Mouse (Mus musculus) lung, embryonic 16.5 days (tissue): Measurements from ENCODE around the gene Ecpas. TPM values are rescaled to one million over a fixed set of nuclear protein-coding genes. Genes with fewer than 3 reads are reported as not detected.
A peak's percentile ranks its signal among the peaks of the same experiment; 100 is the strongest.

Source experiments
- ATAC-seq: fragments of 200-750 bp; cut with Nextera tagmentation; 2 replicates; pipeline ENCODE4 v1.8.0; 2017; ENCODE audit warnings: low read depth, mild to moderate bottlenecking, moderate library complexity
- H3K27ac ChIP-seq: fragments of 300-500 bp; sonication (generic); 2 replicates; pipeline ENCODE4 v1.5.1; 2014; ENCODE audit warnings: mild to moderate bottlenecking, control low read depth, low read length
- H3K27me3 ChIP-seq: fragments of 300-500 bp; sonication (generic); 2 replicates; pipeline ENCODE4 v1.6.1; 2014; ENCODE audit warnings: low read depth, low read length, mixed read lengths; ENCODE audit not compliant: control insufficient read depth, insufficient read depth
- H3K36me3 ChIP-seq: fragments of 300-500 bp; sonication (generic); 2 replicates; pipeline ENCODE4 v1.6.1; 2014; ENCODE audit warnings: low read length; ENCODE audit not compliant: control insufficient read depth, insufficient read depth
- H3K4me1 ChIP-seq: fragments of 300-500 bp; sonication (generic); replicated peaks from 2 replicates; pipeline ENCODE4 v1.6.1; 2014; ENCODE audit warnings: low read length, mixed read lengths; ENCODE audit not compliant: control insufficient read depth, insufficient read depth
- H3K4me2 ChIP-seq: fragments of 300-500 bp; sonication (generic); 2 replicates; pipeline ENCODE4 v1.6.1; 2014; ENCODE audit warnings: low read depth, low read length, control low read depth
- H3K4me3 ChIP-seq: fragments of 300-500 bp; sonication (generic); 2 replicates; pipeline ENCODE4 v1.5.1; 2014; ENCODE audit warnings: mild to moderate bottlenecking, low read length, control low read depth
- H3K9ac ChIP-seq: fragments of 300-500 bp; sonication (generic); 2 replicates; pipeline ENCODE4 v1.6.1; 2014; ENCODE audit warnings: low read length, control low read depth
- H3K9me3 ChIP-seq: fragments of 300-500 bp; sonication (generic); 2 replicates; pipeline ENCODE4 v1.6.1; 2016; ENCODE audit warnings: low read length; ENCODE audit not compliant: control insufficient read depth
- WGBS: fragments of 180-500 bp; shearing (Covaris S2); extraction: QIAGEN DNeasy Blood & Tissue Kit; methylation state at CpG from one replicate; pipeline ENCODE4 v1.1.7; 2014; 5-methylcytosine and 5-hydroxymethylcytosine counted together
- polyA plus RNA-seq: library from polyadenylated mRNA; unstranded; fragments of >200 nt; fragmentation: Nextera tagmentation; extraction: Ambion mirVana; gene quantifications from 2 replicates; pipeline ENCODE4 v1.2.1, GENCODE M21; 2015

Ecpas gene
- polyA plus RNA-seq, 1 experiment from 2014 or later, result 24.9 TPM

DNA sequence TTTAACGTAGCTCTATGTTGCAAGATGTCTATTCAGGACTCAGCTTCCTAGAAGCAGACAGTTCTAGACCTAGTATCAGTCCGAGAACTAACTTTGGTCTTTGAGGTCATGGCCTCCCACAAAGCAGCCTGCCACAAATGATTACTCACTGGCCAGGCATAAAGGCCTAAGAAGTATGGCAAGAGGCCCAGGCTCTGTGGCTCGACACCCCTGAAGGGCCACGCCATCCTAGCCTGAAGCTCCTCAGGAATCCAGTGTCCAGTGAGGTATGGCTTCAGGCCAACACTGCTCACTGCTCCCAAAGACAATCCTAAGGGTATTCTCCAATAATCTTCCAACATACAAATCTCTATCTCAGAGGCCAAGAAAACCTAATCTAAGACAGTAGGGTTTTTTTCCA lies 86.6 kb downstream of the Ecpas start:
- H3K4me1 ChIP-seq, result no peaks in the 10 kb centered on the region
- no peak overlapping the region for H3K9ac ChIP-seq
- peaks cover 19% of the 10 kb centered on the region for H3K36me3 ChIP-seq
- no peaks in the 10 kb centered on the region for H3K27me3 ChIP-seq
- H3K9me3 ChIP-seq, result no peaks in the 10 kb centered on the region
- no peak overlapping the region for H3K27ac ChIP-seq
- H3K4me3 ChIP-seq, result no peak overlapping the region
- ATAC-seq, result no peak
- no peak overlapping the region for H3K4me2 ChIP-seq
- 78% methylated on average over 4 of the region's 4 CpGs for WGBS

DNA sequence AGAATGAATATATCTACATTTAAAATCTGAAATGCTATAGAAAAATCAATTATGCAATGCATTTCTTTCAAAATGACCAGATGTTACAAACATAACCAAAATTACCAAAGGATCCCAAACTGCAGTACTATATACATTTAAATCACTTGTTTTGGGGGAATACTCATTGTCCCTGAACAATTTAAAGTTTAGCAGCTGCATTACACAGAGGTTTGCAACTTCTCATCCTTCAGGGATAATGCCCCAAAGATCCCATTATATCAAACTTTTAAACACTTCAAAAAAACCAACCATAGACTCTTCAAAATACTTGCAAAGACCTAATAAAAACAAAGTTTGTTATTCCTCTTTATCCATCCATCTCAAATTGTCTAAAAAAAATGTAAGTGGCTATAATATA lies 124.9 kb downstream of the Ecpas start, which contains the start of gene Olfr267:
Gene Olfr267, minus strand, starts transcription at position 101 of the 400 bp plus-strand sequence.
- Histone ChIP-seq H3K36me3 (no peaks in the 10 kb centered on the region), H3K27me3 (no peaks in the 10 kb centered on the region), H3K4me1 (no peaks in the 10 kb centered on the region), H3K4me3 (no peak within 1 kb of the TSS), H3K27ac (no peak within 1 kb of the TSS), H3K9me3 (no peaks in the 10 kb centered on the region), H3K4me2 (no peak within 1 kb of the TSS), H3K9ac (no peak within 1 kb of the TSS)
- no peak for ATAC-seq

DNA sequence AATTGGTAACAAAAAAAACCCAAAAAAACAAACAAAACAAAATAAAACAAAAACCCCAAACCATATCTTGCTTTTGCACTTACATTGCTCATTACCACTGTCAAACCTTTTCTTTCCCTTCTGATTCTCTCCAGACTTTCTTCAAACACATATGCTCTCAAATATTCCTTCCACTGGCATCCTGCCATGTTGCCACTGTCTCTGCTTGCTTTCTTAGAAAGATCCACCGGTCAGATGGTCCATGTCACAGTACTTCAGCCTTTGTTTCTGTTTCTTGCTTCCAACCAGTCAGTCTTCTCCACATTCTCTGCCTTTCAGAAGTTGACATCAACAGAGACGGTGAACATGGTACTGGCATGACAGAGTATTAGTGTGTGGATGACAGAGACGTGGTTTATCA lies 125.9 kb downstream of the Ecpas start:
- Histone ChIP-seq H3K4me2 (no peak overlapping the region), H3K9me3 (no peaks in the 10 kb centered on the region), H3K27me3 (no peaks in the 10 kb centered on the region), H3K4me1 (no peaks in the 10 kb centered on the region), H3K27ac (no peak overlapping the region), H3K36me3 (no peaks in the 10 kb centered on the region), H3K9ac (no peak overlapping the region), H3K4me3 (no peak overlapping the region)
- 40% methylated on average over 3 of the region's 3 CpGs for WGBS
- ATAC-seq, result no peak

DNA sequence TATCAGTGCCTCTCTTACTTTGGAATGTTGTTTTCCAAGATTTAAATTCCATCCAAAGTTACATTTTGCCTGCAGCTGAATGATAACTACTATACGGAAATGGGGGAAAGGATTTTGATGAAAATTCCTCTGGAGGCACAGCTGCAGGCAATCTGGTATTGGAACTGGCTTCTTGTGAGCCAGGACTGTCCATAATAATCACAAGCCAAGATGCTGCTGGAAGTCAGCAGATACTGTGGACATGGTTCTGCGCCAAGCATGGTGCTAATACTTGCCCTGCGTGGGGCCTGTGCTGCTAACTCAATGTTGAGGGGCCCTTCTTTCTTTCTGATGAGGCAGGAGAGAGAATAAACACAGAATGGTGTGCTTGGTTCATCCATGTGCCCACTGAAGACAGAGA lies 149.1 kb downstream of the Ecpas start:
- H3K9me3 ChIP-seq, result no peaks in the 10 kb centered on the region
- H3K4me2 ChIP-seq, result no peak overlapping the region
- no peak overlapping the region for H3K9ac ChIP-seq
- no peak overlapping the region for H3K27ac ChIP-seq
- H3K4me3 ChIP-seq, result no peak overlapping the region
- no peaks in the 10 kb centered on the region for H3K27me3 ChIP-seq
- ATAC-seq, result peak; percentile 59; the same call in 1 of the 2 replicates
- no peaks in the 10 kb centered on the region for H3K36me3 ChIP-seq
- 63% methylated on average over 3 of the region's 3 CpGs for WGBS
- no peaks in the 10 kb centered on the region for H3K4me1 ChIP-seq

DNA sequence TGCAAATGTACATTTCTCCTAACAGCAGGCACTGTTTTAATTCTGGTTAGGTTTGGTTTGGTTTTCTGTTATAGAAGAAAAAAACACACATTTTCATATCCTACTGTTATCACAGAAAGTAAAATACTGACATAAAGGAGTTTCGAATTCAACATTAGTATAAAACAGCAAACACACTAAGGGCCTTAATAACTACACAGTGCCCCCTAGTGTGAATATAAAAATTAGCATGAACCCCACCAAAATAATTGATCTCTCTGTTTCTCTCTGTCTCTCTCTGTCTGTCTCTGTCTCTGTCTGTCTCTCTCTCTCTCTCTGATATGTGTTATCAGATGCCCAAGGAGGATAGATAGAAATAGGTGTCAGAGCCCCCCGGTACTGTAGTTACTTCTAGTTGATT lies 163.0 kb downstream of the Ecpas start:
- Histone ChIP-seq H3K36me3 (no peaks in the 10 kb centered on the region), H3K27me3 (no peaks in the 10 kb centered on the region), H3K9me3 (no peaks in the 10 kb centered on the region), H3K4me2 (0 out of 2 replicates have a peak overlapping the region, but pooled peaks have one; percentile 41), H3K4me1 (peaks cover 5% of the 10 kb centered on the region; the same call in 1 of the 2 replicates), H3K4me3 (no peak overlapping the region), H3K9ac (no peak overlapping the region), H3K27ac (no peak overlapping the region)
- no peak for ATAC-seq
- 29% methylated on average over 2 of the region's 2 CpGs for WGBS

DNA sequence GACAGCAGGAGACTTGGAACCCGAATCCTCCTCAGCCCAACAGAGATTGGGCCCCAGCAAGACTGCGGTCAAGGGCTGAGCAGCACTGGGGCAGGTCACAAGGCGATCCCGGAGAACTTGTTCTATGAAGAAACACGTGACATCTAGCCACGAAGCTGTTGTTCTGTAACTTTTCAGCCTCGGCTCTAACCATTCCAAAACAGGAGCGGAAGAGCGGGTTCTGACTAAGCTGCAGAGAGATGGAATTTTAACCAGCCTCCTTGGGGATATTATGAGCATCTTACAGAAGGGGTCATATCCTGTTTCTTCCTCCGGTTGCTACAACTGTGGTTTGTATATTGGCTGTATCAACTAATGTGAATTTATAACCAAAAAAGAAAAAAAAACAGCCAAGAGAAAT lies 163.4 kb downstream of the Ecpas start:
- no peak overlapping the region for H3K4me3 ChIP-seq
- H3K4me1 ChIP-seq, result peaks cover 5% of the 10 kb centered on the region; the same call in 1 of the 2 replicates
- H3K36me3 ChIP-seq, result no peaks in the 10 kb centered on the region
- 31% methylated on average over 10 of the region's 10 CpGs for WGBS
- H3K9me3 ChIP-seq, result no peaks in the 10 kb centered on the region
- H3K4me2 ChIP-seq, result peak overlapping the region; percentile 41; the same call in 1 of the 2 replicates
- ATAC-seq, result 0 out of 2 replicates have a peak, but pooled peaks have one; percentile 4
- H3K27me3 ChIP-seq, result no peaks in the 10 kb centered on the region
- H3K9ac ChIP-seq, result no peak overlapping the region
- peak overlapping the region; percentile 18; the same call in 1 of the 2 replicates for H3K27ac ChIP-seq

Other genes with a start within 250 kb of the Ecpas start
- not detected in 2 replicates for gene Olfr267, start 125.0 kb downstream of the Ecpas start, polyA plus RNA-seq
- 0.16 and 0.30 TPM in 2 replicates for gene Zkscan16, start 30.9 kb upstream of the Ecpas start, polyA plus RNA-seq
- 43.5 and 46.9 TPM in 2 replicates for gene Ptgr1, start 74.4 kb upstream of the Ecpas start, polyA plus RNA-seq
- 7.5 and 14.4 TPM in 2 replicates for gene Dnajc25, start 82.3 kb upstream of the Ecpas start, polyA plus RNA-seq
- gene Gm20503, start 90.5 kb upstream of the Ecpas start, polyA plus RNA-seq, result 7.6 and 9.3 TPM in 2 replicates
- 114 and 119 TPM in 2 replicates for gene Gng10, start 122.3 kb upstream of the Ecpas start, polyA plus RNA-seq
- not detected in 2 replicates for gene AI481877, start 226.2 kb upstream of the Ecpas start, polyA plus RNA-seq